Mouse (Mus musculus) stomach, embryonic 14.5 days (tissue): Measurements from ENCODE around the gene Pde9a. TPM values are rescaled to one million over a fixed set of nuclear protein-coding genes. Genes with fewer than 3 reads are reported as not detected.
A peak's percentile ranks its signal among the peaks of the same experiment; 100 is the strongest.

ENCODE experiments used
- ATAC-seq: fragments of 200-750 bp; cut with Nextera tagmentation; 2 replicates; pipeline ENCODE4 v1.8.0; 2017; ENCODE audit warnings: low read depth, moderate TSS enrichment; ENCODE audit not compliant: insufficient number of reproducible peaks, insufficient read depth, low FRiP score
- H3K27ac ChIP-seq: fragments of 300-500 bp; sonication (generic); 2 replicates; pipeline ENCODE4 v1.5.1; 2014; ENCODE audit warnings: mild to moderate bottlenecking, low read length, moderate library complexity, mixed read lengths
- H3K27me3 ChIP-seq: fragments of 300-500 bp; sonication (generic); 2 replicates; pipeline ENCODE4 v1.6.1; 2014; ENCODE audit warnings: low read length, control low read depth, mixed read lengths; ENCODE audit not compliant: control insufficient read depth, insufficient read depth
- H3K36me3 ChIP-seq: fragments of 300-500 bp; sonication (generic); 2 replicates; pipeline ENCODE4 v1.6.1; 2014; ENCODE audit warnings: mild to moderate bottlenecking, control low read depth, low read length, moderate library complexity, mixed read lengths; ENCODE audit not compliant: control insufficient read depth, insufficient read depth
- H3K4me1 ChIP-seq: fragments of 300-500 bp; sonication (generic); 2 replicates; pipeline ENCODE4 v1.6.1; 2014; ENCODE audit warnings: low read length, control low read depth, mixed read lengths; ENCODE audit not compliant: control insufficient read depth, insufficient read depth
- H3K4me2 ChIP-seq: fragments of 300-500 bp; sonication (generic); replicated peaks from 2 replicates; pipeline ENCODE4 v1.6.1; 2014; ENCODE audit warnings: low read depth, low read length, control low read depth
- H3K4me3 ChIP-seq: fragments of 300-500 bp; sonication (generic); 2 replicates; pipeline ENCODE4 v1.5.1; 2014; ENCODE audit warnings: low read depth, low read length, control low read depth
- H3K9ac ChIP-seq: fragments of 300-500 bp; sonication (generic); replicated peaks from 2 replicates; pipeline ENCODE4 v1.6.1; 2014; ENCODE audit warnings: low read depth, mild to moderate bottlenecking, control low read depth, low read length, moderate library complexity, mixed read lengths
- H3K9me3 ChIP-seq: fragments of 300-500 bp; sonication (generic); 2 replicates; pipeline ENCODE4 v1.6.1; 2016; ENCODE audit warnings: low read depth, low read length, control low read depth; ENCODE audit not compliant: control insufficient read depth
- WGBS: fragments of 180-500 bp; shearing (Covaris S2); extraction: QIAGEN DNeasy Blood & Tissue Kit; methylation state at CpG from one replicate; pipeline ENCODE4 v1.1.7; 2014; 5-methylcytosine and 5-hydroxymethylcytosine counted together
- polyA plus RNA-seq: library from polyadenylated mRNA; unstranded; fragments of >200 nt; fragmentation: Nextera tagmentation; extraction: Ambion mirVana; gene quantifications from 2 replicates; pipeline ENCODE4 v1.2.1, GENCODE M21; 2014

Pde9a gene
- polyA plus RNA-seq, 1 experiment from 2014 or later = 42.8 TPM

DNA sequence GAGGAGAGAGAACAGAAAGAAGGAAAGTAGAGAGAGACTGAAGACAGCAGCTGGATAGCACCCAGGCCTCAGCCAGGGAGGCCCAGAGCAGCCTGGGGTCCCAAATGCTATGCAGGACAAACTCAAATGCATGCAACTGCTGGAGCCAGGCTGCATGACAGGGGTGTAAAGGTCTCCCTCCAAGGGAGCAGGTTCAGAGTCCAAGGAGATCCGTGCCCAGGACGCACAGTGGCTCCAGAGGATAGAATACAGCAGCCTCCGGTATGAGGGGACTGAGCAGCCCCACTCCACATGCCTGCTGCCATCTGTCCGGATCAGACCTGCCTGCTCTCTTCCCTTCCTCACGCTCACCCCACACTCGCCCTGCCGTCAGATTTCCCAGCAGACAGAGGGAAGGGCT lies 120.3 kb downstream of the Pde9a start:
- WGBS = 88% methylated on average over 7 of the region's 7 CpGs
- Histone ChIP-seq H3K4me2 (no peak overlapping the region), H3K36me3 (peaks cover 59% of the 10 kb centered on the region), H3K27ac (no peak overlapping the region), H3K4me1 (no peaks in the 10 kb centered on the region; the same call in 1 of the 2 replicates), H3K4me3 (no peak overlapping the region), H3K27me3 (no peaks in the 10 kb centered on the region), H3K9ac (no peak overlapping the region), H3K9me3 (no peaks in the 10 kb centered on the region)
- no peak for ATAC-seq

DNA sequence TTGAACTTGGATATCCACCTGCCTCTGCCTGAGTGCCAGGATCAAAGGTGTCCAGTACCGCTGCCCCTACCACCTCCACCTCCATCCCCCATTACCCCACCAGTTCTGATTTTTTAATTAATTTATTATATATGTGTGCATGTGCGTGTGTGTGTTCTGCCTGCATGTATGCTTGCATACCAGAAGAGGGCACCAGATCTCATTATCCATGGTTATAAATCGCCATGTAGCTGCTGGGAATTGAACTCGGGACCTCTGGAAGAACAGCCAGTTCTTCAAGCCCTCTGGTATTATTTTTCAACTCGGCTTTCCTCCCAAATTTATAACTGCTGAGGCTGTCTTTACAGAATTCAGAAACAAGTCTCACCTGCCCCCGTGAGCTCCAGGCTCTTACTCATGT lies 124.9 kb downstream of the Pde9a start:
- no peak overlapping the region for H3K27ac ChIP-seq
- H3K4me2 ChIP-seq = peak overlapping the region; percentile 77
- peaks cover 4% of the 10 kb centered on the region; the same call in 1 of the 2 replicates for H3K4me1 ChIP-seq
- no peak for ATAC-seq
- H3K9me3 ChIP-seq = no peaks in the 10 kb centered on the region
- peaks cover 23% of the 10 kb centered on the region for H3K36me3 ChIP-seq
- peak overlapping the region; percentile 60; the same call in 1 of the 2 replicates for H3K4me3 ChIP-seq
- WGBS = 93% methylated on average over 6 of the region's 6 CpGs
- H3K27me3 ChIP-seq = no peaks in the 10 kb centered on the region
- no peak overlapping the region for H3K9ac ChIP-seq

DNA sequence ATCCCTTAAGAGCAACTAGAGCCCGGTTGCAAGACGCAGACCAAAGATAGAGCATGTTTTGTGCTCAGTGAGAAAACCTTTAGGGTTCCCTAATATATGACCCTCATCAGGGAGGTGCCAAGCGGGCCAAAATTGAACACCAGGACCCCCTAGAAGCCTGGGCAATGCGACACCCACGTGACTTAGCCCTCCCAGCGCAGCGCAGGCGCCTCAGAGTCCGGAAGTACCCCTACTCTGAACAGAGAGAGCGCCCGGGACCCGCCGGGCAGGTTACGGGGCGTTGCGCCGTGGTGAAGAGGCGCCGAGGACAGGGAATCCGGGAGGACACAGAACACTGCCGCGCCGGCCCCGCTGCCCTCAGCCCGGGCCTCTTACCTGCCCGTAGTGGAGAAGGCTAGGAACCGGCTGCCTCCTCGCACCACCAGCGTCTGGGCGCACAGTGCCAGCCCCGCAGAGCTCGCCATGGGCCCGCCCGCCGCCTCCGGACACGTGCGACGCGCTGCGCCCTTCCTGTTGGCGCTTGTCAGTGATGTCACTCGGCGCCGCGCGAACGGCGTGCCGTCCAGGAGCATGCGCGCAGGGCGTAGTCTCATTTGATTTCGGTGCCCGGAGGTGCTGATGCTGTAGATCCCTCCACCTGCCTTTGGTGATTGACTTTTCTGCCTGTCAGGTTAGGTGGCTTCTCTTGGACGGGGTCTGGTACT lies 125.9 kb downstream of the Pde9a start:
- under 1% methylated on average over 56 of the region's 56 CpGs for WGBS
- peaks cover 20% of the 10 kb centered on the region for H3K36me3 ChIP-seq
- no peaks in the 10 kb centered on the region for H3K9me3 ChIP-seq
- peak overlapping the region; percentile 77 for H3K4me2 ChIP-seq
- peak; percentile 92 for ATAC-seq
- peak overlapping the region; percentile 60 for H3K4me3 ChIP-seq
- peaks cover 4% of the 10 kb centered on the region; the same call in 1 of the 2 replicates for H3K4me1 ChIP-seq
- H3K9ac ChIP-seq = peak overlapping the region; percentile 74
- no peaks in the 10 kb centered on the region for H3K27me3 ChIP-seq
- peak overlapping the region; percentile 82 for H3K27ac ChIP-seq

DNA sequence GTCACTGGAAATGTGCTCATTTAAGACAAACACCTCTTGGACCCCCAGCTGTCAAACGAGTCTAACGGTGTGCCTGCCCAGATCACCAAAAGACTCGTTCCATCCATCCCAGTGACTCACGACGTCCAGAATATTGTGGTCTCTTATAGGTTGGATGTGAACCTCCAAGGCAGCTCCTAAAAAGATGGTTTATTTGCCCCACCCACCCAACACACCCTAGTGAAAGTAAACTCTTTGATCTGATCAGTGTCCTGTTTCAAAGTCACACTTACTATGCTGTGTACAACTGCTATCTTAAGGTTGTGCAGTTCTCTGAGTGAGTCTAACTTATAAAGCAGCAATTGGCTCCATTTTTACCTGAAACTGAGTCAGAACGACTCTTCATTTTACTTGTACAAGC lies 126.6 kb downstream of the Pde9a start:
- no peaks in the 10 kb centered on the region for H3K9me3 ChIP-seq
- H3K27ac ChIP-seq = peak overlapping the region; percentile 82; the same call in 1 of the 2 replicates
- peak overlapping the region; percentile 60 for H3K4me3 ChIP-seq
- ATAC-seq = peak; percentile 3; the same call in 1 of the 2 replicates
- H3K4me1 ChIP-seq = peaks cover 4% of the 10 kb centered on the region; the same call in 1 of the 2 replicates
- peak overlapping the region; percentile 74 for H3K9ac ChIP-seq
- no peaks in the 10 kb centered on the region for H3K27me3 ChIP-seq
- 19% methylated on average over 6 of the region's 6 CpGs for WGBS
- peaks cover 15% of the 10 kb centered on the region for H3K36me3 ChIP-seq
- H3K4me2 ChIP-seq = peak overlapping the region; percentile 77

DNA sequence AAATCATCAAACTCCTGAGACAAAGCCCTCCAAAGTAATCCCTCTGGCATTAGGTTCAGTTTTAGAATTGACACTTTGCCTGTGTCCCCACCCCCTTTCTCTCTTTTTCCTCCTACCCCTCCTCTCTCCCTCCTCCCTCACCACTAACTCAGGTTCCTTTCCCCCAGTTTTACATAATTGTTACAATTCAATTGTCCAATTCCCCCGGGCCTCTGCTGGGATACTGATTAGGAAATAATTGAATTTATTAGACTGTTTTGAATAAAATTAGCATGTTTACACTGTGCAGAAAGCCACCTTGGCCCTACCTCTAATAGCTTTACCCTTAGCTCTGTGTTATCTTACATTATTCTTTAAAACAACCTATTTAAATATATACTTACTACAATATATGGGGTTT lies 128.7 kb downstream of the Pde9a start:
- WGBS = 58% methylated on average over 1 of the region's 1 CpGs
- Histone ChIP-seq H3K4me3 (no peak overlapping the region), H3K27ac (no peak overlapping the region), H3K9ac (no peak overlapping the region), H3K27me3 (no peaks in the 10 kb centered on the region), H3K4me1 (peaks cover 4% of the 10 kb centered on the region; the same call in 1 of the 2 replicates), H3K4me2 (no peak overlapping the region), H3K36me3 (peaks cover under 1% of the 10 kb centered on the region), H3K9me3 (no peaks in the 10 kb centered on the region)
- ATAC-seq = no peak

DNA sequence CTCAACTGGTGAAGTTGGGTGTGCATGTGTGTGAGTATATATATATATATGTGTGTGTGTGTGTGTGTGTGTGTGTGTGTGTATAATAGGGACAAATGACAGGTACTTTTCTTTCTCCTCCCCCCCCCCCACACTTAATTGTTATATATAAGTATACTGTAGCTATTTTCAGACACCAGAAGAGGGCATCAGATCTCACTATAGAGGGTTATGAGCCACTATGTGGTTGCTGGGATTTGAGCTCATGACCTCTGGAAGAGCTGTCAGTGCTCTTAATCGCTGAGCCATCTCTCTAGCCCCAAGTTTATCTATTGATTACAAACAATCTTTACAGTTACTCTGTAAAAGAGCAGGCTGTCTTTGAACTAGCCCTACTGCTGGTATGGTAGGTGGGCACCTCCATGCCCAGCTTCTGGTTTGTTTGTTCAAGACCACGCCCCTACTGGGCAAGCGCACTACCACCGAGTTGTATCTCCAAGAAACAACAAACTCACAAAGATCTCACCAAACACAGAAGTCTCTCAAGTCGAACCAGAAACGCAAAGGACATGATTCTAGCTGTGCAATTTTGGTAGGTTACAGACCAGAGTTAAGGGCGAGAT lies 133.4 kb downstream of the Pde9a start:
- Histone ChIP-seq H3K4me3 (peak overlapping the region; percentile 82), H3K27ac (no peak overlapping the region; the same call in 1 of the 2 replicates), H3K36me3 (peaks cover 6% of the 10 kb centered on the region), H3K4me1 (no peaks in the 10 kb centered on the region), H3K4me2 (peak overlapping the region; percentile 74), H3K9ac (no peak overlapping the region), H3K9me3 (no peaks in the 10 kb centered on the region), H3K27me3 (no peaks in the 10 kb centered on the region)
- 2% methylated on average over 7 of the region's 7 CpGs for WGBS
- 0 out of 2 replicates have a peak, but pooled peaks have one; percentile 1 for ATAC-seq

DNA sequence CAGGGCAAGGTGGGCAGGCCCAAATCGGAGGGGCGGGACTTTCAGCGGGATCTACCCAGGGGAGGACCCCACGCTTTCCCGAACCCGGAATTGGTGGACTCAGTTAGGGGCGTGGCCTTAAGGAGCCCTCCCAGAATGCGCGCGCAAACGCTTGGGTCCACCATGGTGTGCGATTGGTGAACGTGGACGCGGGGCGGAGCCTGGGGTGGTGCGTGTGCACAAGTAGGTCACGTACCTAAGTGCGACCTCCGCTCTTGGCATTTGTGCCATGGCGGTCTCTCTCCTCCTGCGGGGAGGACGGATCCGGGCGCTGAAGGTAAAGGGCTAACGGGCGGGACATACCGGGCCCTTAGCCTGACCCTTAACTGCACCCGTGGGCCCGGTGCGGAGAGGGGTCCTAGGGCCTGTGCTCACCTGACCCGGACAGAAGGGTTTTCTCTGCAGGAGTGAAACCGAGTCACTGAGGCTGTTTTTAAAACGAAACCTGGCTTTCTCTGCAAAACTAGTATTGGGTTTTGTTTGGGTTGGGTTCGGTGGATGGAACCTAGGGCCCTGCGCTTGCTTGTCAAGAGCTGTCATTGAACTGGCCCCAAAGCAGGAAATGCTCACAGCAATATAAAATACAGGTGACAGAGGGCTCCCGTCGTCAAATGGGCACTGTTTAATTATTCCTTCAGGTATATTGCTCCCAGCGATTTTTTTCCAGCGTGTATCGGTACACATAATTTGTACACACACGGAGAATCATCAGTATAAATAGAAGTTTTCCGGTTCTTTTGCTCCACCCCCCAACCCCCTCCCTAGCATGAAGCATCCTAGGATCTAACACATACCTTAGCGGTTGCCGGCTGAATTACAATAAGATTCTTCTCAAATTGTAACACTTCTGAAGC lies 134.2 kb downstream of the Pde9a start, which contains the start of the genes Wdr4 and Ndufv3:
TSS of gene Wdr4 (minus strand) at position 35 of the 893 bp plus-strand sequence.
TSS of gene Ndufv3 (plus strand) at position 170 of the 893 bp plus-strand sequence.
- no peaks in the 10 kb centered on the region for H3K9me3 ChIP-seq
- peak; percentile 98 for ATAC-seq
- H3K27ac ChIP-seq = peak within 1 kb of the TSS; percentile 82
- H3K4me3 ChIP-seq = peak within 1 kb of the TSS; percentile 82
- WGBS = under 1% methylated on average over 45 of the region's 45 CpGs
- no peaks in the 10 kb centered on the region for H3K4me1 ChIP-seq
- H3K9ac ChIP-seq = peak within 1 kb of the TSS; percentile 60
- peaks cover 6% of the 10 kb centered on the region for H3K36me3 ChIP-seq
- peak within 1 kb of the TSS; percentile 74 for H3K4me2 ChIP-seq
- no peaks in the 10 kb centered on the region for H3K27me3 ChIP-seq

DNA sequence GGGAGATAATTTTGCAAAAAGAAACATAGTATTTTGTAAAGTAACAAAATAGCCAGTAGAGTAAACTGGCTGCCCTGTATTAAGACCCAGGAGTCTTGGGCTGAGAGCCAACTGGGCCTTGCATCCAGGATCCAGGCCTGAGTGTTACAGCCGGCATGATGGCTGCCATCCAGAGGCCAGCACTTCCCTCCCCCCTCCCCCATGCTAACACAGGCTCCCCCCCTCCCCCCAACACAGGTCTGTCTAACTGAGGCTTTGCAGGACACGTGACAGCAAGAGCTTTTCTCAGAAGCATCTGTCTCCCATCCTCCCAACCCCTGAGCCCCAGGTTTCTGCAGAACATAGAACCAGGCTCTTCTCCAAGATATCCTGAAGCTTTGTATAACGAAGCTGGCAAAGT lies 134.9 kb downstream of the Pde9a start:
- WGBS = 10% methylated on average over 3 of the region's 3 CpGs
- Histone ChIP-seq H3K9ac (peak overlapping the region; percentile 60), H3K4me1 (no peaks in the 10 kb centered on the region), H3K36me3 (peaks cover 6% of the 10 kb centered on the region), H3K4me2 (peak overlapping the region; percentile 74), H3K27ac (peak overlapping the region; percentile 82; the same call in 1 of the 2 replicates), H3K4me3 (peak overlapping the region; percentile 82), H3K9me3 (no peaks in the 10 kb centered on the region), H3K27me3 (no peaks in the 10 kb centered on the region)
- no peak for ATAC-seq
